Comparison of ENCODE assay signal across 8 mouse cellular contexts in the genomic region with DNA sequence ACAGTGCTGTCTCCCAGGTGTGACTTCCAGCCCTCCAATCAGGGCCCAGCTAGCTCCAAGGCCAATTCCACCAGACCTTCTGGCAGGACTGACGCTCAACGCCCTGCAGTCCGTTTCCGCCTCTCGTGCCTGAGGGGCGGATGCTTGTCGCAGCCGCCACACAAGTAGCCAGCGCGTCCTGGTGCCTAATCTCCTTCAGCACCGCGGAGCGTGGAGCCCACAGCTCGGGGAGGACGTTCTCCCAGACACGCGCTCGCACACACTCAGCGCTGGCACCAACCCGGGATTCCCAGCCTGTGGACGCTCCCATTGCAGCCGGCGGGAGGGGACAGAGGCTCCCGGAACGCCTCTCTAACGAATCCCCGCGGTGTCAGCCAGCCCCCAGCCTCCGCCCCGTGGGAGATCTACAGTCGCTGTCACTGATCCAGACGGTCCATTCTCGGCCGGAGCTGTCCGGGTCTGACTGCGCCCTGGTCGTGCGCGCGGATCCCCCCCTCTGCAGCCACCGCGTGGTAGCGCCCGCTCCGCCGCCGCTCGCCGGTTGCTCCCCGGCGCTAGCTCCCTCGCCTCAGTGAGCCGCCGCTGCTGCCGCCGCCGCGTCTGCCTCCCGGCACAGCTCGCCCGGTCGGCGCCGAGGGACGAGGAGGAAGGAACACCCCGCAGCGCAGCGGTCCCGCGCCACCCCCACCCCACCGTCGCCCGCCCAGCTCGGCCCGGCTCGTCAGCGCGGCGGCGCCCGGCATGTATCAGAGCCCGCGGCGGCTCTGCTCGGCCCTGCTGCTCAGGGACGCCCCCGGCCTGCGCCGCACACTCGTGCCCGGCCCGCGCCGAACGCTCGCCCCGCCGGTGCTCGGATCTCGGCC. TPM values are rescaled to one million over a fixed set of nuclear protein-coding genes. Genes with fewer than 3 reads are reported as not detected.
A peak's percentile ranks its signal among the peaks of the same experiment; 100 is the strongest.
DNase-seq lines count a peak whose midpoint lies in the region; ATAC-seq and TF ChIP-seq lines count a peak whose summit lies in the region.

Gene Noct (plus strand): TSS at position 85 of the 863 bp plus-strand sequence.

- under 1% methylated on average over 100 of the region's 100 CpGs for WGBS in cerebellum, adult 2 months
- under 1% methylated on average over 67 of the region's 100 CpGs for WGBS in lung, embryonic 16.5 days

- no peaks in the 10 kb centered on the region for H3K27me3 ChIP-seq in MEL (ENCODE audit: control insufficient read depth in 1 of 2, insufficient read depth in 2 of 2, low read length in 2 of 2)
- H3K27me3 ChIP-seq in cerebellum, adult 2 months (ENCODE audit: control insufficient read depth, insufficient read depth, low read length), result no peaks in the 10 kb centered on the region
- no peaks in the 10 kb centered on the region for H3K27me3 ChIP-seq in lung, embryonic 16.5 days (ENCODE audit: control insufficient read depth, insufficient read depth, low read depth, low read length)

- peak; percentile 53 to 95 for TF ChIP-seq POLR2A in MEL (IDR thresholded peaks at IDR 0.05; ENCODE audit: control insufficient read depth in 1 of 2, insufficient read depth in 1 of 2, low read depth in 1 of 2, low read length in 2 of 2, poor library complexity in 1 of 2)
- TF ChIP-seq POLR2A in cerebellum, adult 2 months (IDR thresholded peaks at IDR 0.05; ENCODE audit: borderline replicate concordance, insufficient read depth, low read length), result peak; percentile 88

- H3K9me3 ChIP-seq in MEL (replicated peaks; ENCODE audit: insufficient read depth, low read length), result no peaks in the 10 kb centered on the region
- H3K9me3 ChIP-seq in lung, embryonic 16.5 days (ENCODE audit: control insufficient read depth, low read length), result no peaks in the 10 kb centered on the region

- H3K27ac ChIP-seq in MEL (ENCODE audit: control insufficient read depth, low read depth, low read length), result peak within 1 kb of the TSS; percentile 86
- peak within 1 kb of the TSS; percentile 99 for H3K27ac ChIP-seq in cerebellum, adult 2 months (ENCODE audit: insufficient read depth, low read length)
- H3K27ac ChIP-seq in lung, embryonic 16.5 days (ENCODE audit: low read length), result peak within 1 kb of the TSS; percentile 96

- H3K36me3 ChIP-seq in MEL (ENCODE audit: control insufficient read depth in 1 of 2, insufficient read depth in 2 of 2, low read length in 2 of 2), result peaks cover 0 to 47% of the 10 kb centered on the region in 2 experiments; a peak in 2 of 4 replicates
- H3K36me3 ChIP-seq in lung, embryonic 16.5 days (ENCODE audit: control insufficient read depth, insufficient read depth, low read length), result no peaks in the 10 kb centered on the region

- H3K4me2 ChIP-seq in lung, embryonic 16.5 days (ENCODE audit: low read depth, low read length), result peak within 1 kb of the TSS; percentile 92

- no peak for TF ChIP-seq RAD21 in MEL (IDR thresholded peaks at IDR 0.05; ENCODE audit: low read depth, low read length)

- TF ChIP-seq EP300 in MEL (IDR thresholded peaks at IDR 0.05; ENCODE audit: low read depth in 1 of 2, low read length in 2 of 2), result no peak

- peaks cover 35% of the 10 kb centered on the region for H3K79me2 ChIP-seq in MEL (ENCODE audit: control insufficient read depth, insufficient read depth, low read length, poor library complexity)

- peak within 1 kb of the TSS; percentile 77 to 85 for H3K4me3 ChIP-seq in MEL (ENCODE audit: control insufficient read depth in 1 of 2, insufficient read depth in 1 of 2, low read depth in 2 of 2, low read length in 2 of 2)
- H3K4me3 ChIP-seq in cerebellum, adult 2 months (replicated peaks; ENCODE audit: insufficient read depth, low read depth, low read length), result peak within 1 kb of the TSS; percentile 59
- H3K4me3 ChIP-seq in lung, embryonic 16.5 days (ENCODE audit: low read length), result peak within 1 kb of the TSS; percentile 87

- peak; percentile 94 for DNase-seq in MEL (ENCODE audit: low read depth, low spot score)
- peak; percentile 92 to 96 for DNase-seq in cerebellum, adult 2 months
- peak; percentile 85 for DNase-seq in forelimb bud, embryonic 11.5 days (ENCODE audit: low read depth, low spot score)
- DNase-seq in layer of hippocampus, adult 9-10 months (ENCODE audit: low spot score), result peak; percentile 63
- DNase-seq in ovary, postnatal 10 days (ENCODE audit: low spot score), result peak; percentile 74
- DNase-seq in thymus, postnatal 10 days (ENCODE audit: low spot score in 2 of 2), result peak; percentile 78 to 82

- peak; percentile 87 to 90 for ATAC-seq in hematopoietic stem cell, adult 5-6 weeks (replicated peaks in 1 of 2; ENCODE audit: insufficient read depth in 1 of 2, low FRiP score in 2 of 2, low TSS enrichment in 1 of 2, low read depth in 1 of 2, poor library complexity in 2 of 2, severe bottlenecking in 2 of 2)
- peak; percentile 91 for ATAC-seq in lung, embryonic 16.5 days (ENCODE audit: low read depth)

- H3K4me1 ChIP-seq in MEL (ENCODE audit: control insufficient read depth in 1 of 2, insufficient read depth in 2 of 2, low read length in 2 of 2), result peaks cover 13 to 37% of the 10 kb centered on the region in 2 experiments
- H3K4me1 ChIP-seq in cerebellum, adult 2 months (ENCODE audit: control insufficient read depth, insufficient read depth, low read length), result peaks cover 2% of the 10 kb centered on the region; the same call in 1 of the 2 replicates
- H3K4me1 ChIP-seq in lung, embryonic 16.5 days (replicated peaks; ENCODE audit: control insufficient read depth, insufficient read depth, low read length), result peaks cover 19% of the 10 kb centered on the region

- TF ChIP-seq CTCF in MEL (IDR thresholded peaks at IDR 0.05 in 2 of 3, conservative IDR thresholded peaks at IDR 0.05 in 1 of 3; ENCODE audit: control insufficient read depth in 1 of 3, insufficient read depth in 1 of 3, low read depth in 2 of 3, low read length in 3 of 3, poor library complexity in 1 of 3, severe bottlenecking in 1 of 3), result no peak
- TF ChIP-seq CTCF in cerebellum, adult 2 months (IDR thresholded peaks at IDR 0.05; ENCODE audit: borderline replicate concordance, insufficient read depth, low read depth, low read length), result no peak

- peak within 1 kb of the TSS; percentile 98 for H3K9ac ChIP-seq in MEL (ENCODE audit: control insufficient read depth, low read depth, low read length, poor library complexity, severe bottlenecking)
- peak within 1 kb of the TSS; percentile 83 for H3K9ac ChIP-seq in lung, embryonic 16.5 days (ENCODE audit: low read length)

TF ChIP-seq in MEL, 35 proteins besides CTCF, POLR2A, EP300 and RAD21:
- TF ChIP-seq NELFE (IDR thresholded peaks at IDR 0.05; ENCODE audit: low read depth, low read length) (peak; percentile 74), MAX (IDR thresholded peaks at IDR 0.05; ENCODE audit: low read length) (peak; percentile 74), SIN3A (IDR thresholded peaks at IDR 0.05; ENCODE audit: low read length) (peak; percentile 77), RCOR1 (IDR thresholded peaks at IDR 0.05; ENCODE audit: low read depth, low read length) (0 out of 2 replicates have a peak, but pooled peaks have one; percentile 17), NRF1 (IDR thresholded peaks at IDR 0.05; ENCODE audit: insufficient read depth, low read depth, low read length, poor library complexity, severe bottlenecking) (no peak), MEF2A (IDR thresholded peaks at IDR 0.05; ENCODE audit: extremely low read depth, insufficient replicate concordance, low read depth, low read length, poor library complexity, severe bottlenecking) (no peak), USF2 (IDR thresholded peaks at IDR 0.05; ENCODE audit: borderline replicate concordance in 1 of 2, insufficient read depth in 1 of 2, low read depth in 1 of 2, low read length in 2 of 2) (no peak), KAT2A (conservative IDR thresholded peaks at IDR 0.05; ENCODE audit: low read depth, low read length) (no peak), MAZ (IDR thresholded peaks at IDR 0.05; ENCODE audit: low read depth, low read length) (no peak), GATA1 (IDR thresholded peaks at IDR 0.05; ENCODE audit: low read depth, low read length) (0 out of 2 replicates have a peak, but pooled peaks have one; percentile 17), MYC (IDR thresholded peaks at IDR 0.05; ENCODE audit: low read depth, low read length) (peak; percentile 78; the same call in 1 of the 2 replicates), BHLHE40 (IDR thresholded peaks at IDR 0.05; ENCODE audit: borderline replicate concordance, low read depth, low read length) (peak; percentile 46; the same call in 1 of the 2 replicates), ETS1 (IDR thresholded peaks at IDR 0.05; ENCODE audit: low read depth, low read length) (0 out of 2 replicates have a peak, but pooled peaks have one; percentile 23), POLR2AphosphoS5 (IDR thresholded peaks at IDR 0.05; ENCODE audit: borderline replicate concordance, low read depth, low read length) (no peak), CHD1 (IDR thresholded peaks at IDR 0.05; ENCODE audit: low read depth, low read length) (peak; percentile 99), MAFK (IDR thresholded peaks at IDR 0.05; ENCODE audit: borderline replicate concordance, low read depth, low read length) (no peak), JUND (IDR thresholded peaks at IDR 0.05; ENCODE audit: low read depth, low read length) (no peak), ZMIZ1 (IDR thresholded peaks at IDR 0.05; ENCODE audit: low read depth, low read length) (peak; percentile 73; the same call in 1 of the 2 replicates), UBTF (IDR thresholded peaks at IDR 0.05; ENCODE audit: borderline replicate concordance, insufficient read depth, low read depth, low read length) (peak; percentile 74; the same call in 1 of the 2 replicates), MXI1 (IDR thresholded peaks at IDR 0.05; ENCODE audit: low read depth, low read length) (peak; percentile 91), TCF12 (IDR thresholded peaks at IDR 0.05; ENCODE audit: low read depth, low read length) (peak; percentile 67), ELF1 (IDR thresholded peaks at IDR 0.05; ENCODE audit: low read depth, low read length) (no peak), TBP (IDR thresholded peaks at IDR 0.05; ENCODE audit: low read depth, low read length) (peak; percentile 77), POLR2AphosphoS2 (IDR thresholded peaks at IDR 0.05; ENCODE audit: low read length) (peak; percentile 68)

RNA-seq across cellular contexts. Expression of gene Noct, which starts in this region (rescaled TPM):
- total RNA-seq in MEL (2012; rRNA removed), result 16.4 and 17.8 TPM in 2 replicates
- 10 to 100 TPM in 1 of 2 experiments, not detected in 1; 26.7 TPM for polyA plus RNA-seq in MEL (2012; ENCODE audit: insufficient read depth in 1 of 2, insufficient read length in 2 of 2, low read depth in 1 of 2, low replicate concordance in 2 of 2, missing spikeins in 1 of 2)
- polyA plus RNA-seq in cerebellum, adult 2 months (2012; rRNA removed), result 27.8 and 31.3 TPM in 2 replicates
- 2.5 and 3.9 TPM in 2 replicates for total RNA-seq in hematopoietic stem cell, adult 5-6 weeks (2017)
- 5.3 and 5.6 TPM in 2 replicates for polyA plus RNA-seq in lung, embryonic 16.5 days (2015; fragmentation: Nextera tagmentation; extraction: Ambion mirVana)

Comparison
In these comparisons a context has a peak if more than half of its experiments do, and no peak if none do; other contexts are left out.
1. Peak in every context shown above with its lines: DNase-seq, ATAC-seq, H3K4me3 ChIP-seq and H3K27ac ChIP-seq.